In the genomic region with DNA sequence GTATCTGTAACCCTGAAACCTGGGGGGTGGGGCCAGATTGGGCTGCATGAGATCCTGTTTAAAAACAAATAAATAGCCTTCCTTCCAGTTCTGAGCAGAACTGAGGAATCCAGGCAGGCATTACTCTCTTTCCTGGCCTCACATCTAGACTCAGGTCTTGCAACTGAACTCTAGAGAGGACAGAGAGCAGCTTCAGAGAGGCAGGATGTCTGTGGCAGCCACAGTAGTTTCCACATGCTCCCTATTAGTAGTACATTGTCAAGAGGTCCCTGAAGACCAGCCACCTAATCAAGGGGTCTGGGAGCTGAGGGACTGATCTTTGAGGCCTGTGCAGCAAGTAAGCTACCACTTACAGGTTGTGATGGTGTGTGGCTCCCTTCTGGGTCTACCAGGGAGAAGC, we compare ENCODE assay signal across 23 mouse cellular contexts. TPM values are rescaled to one million over a fixed set of nuclear protein-coding genes. Genes with fewer than 3 reads are reported as not detected.
A peak's percentile ranks its signal among the peaks of the same experiment; 100 is the strongest.
DNase-seq lines count a peak whose midpoint lies in the region; ATAC-seq and TF ChIP-seq lines count a peak whose summit lies in the region.
"Had no signal": no experiment of that assay in that cellular context is flagged by ENCODE, and none has a peak within 500 bp of the region (broad histone marks: within the 10 kb centered on the region; RNA-seq: fewer than 3 reads in every experiment).

No protein-coding gene starts in this region.

- no peak overlapping the region for H3K4me3 ChIP-seq in heart, embryonic 10.5 days
- no peak overlapping the region for H3K4me3 ChIP-seq in intestine, embryonic 15.5 days (replicated peaks)
- no peak overlapping the region for H3K4me3 ChIP-seq in intestine, postnatal 0 days (ENCODE audit: low read depth, low read length)
- H3K4me3 ChIP-seq in forebrain, embryonic 12.5 days (replicated peaks) = no peak overlapping the region
- H3K4me3 ChIP-seq: embryonic facial prominence, embryonic 10.5 days; limb, embryonic 12.5 days; liver, embryonic 12.5 days; myocyte had no signal

- H3K9me3 ChIP-seq in heart, embryonic 10.5 days = no peaks in the 10 kb centered on the region
- H3K9me3 ChIP-seq in intestine, embryonic 15.5 days = no peaks in the 10 kb centered on the region
- no peaks in the 10 kb centered on the region for H3K9me3 ChIP-seq in intestine, postnatal 0 days (ENCODE audit: control insufficient read depth)
- no peaks in the 10 kb centered on the region for H3K9me3 ChIP-seq in forebrain, embryonic 12.5 days
- H3K9me3 ChIP-seq: embryonic facial prominence, embryonic 10.5 days; limb, embryonic 12.5 days; liver, embryonic 12.5 days had no signal

- H3K4me2 ChIP-seq in intestine, embryonic 15.5 days (replicated peaks) = no peak overlapping the region
- no peak overlapping the region for H3K4me2 ChIP-seq in intestine, postnatal 0 days (replicated peaks; ENCODE audit: low read depth)
- no peak overlapping the region for H3K4me2 ChIP-seq in forebrain, embryonic 12.5 days
- H3K4me2 ChIP-seq: heart, embryonic 11.5 days; limb, embryonic 12.5 days; liver, embryonic 12.5 days had no signal

- intact Hi-C loops in heart, postnatal 10 days (cut with DNase I) = no loop called here

- no peaks in the 10 kb centered on the region for H3K27me3 ChIP-seq in heart, embryonic 10.5 days (ENCODE audit: insufficient read depth, poor library complexity, severe bottlenecking)
- H3K27me3 ChIP-seq in intestine, embryonic 15.5 days (replicated peaks) = no peaks in the 10 kb centered on the region
- H3K27me3 ChIP-seq in intestine, postnatal 0 days (replicated peaks; ENCODE audit: control insufficient read depth, insufficient read depth, low read length) = no peaks in the 10 kb centered on the region
- no peaks in the 10 kb centered on the region for H3K27me3 ChIP-seq in forebrain, embryonic 12.5 days
- H3K27me3 ChIP-seq: limb, embryonic 12.5 days; liver, embryonic 12.5 days had no signal

- no peak overlapping the region for H3K9ac ChIP-seq in intestine, embryonic 15.5 days
- H3K9ac ChIP-seq in intestine, postnatal 0 days (ENCODE audit: low read depth, low read length) = no peak overlapping the region
- H3K9ac ChIP-seq in forebrain, embryonic 12.5 days = no peak overlapping the region
- H3K9ac ChIP-seq: limb, embryonic 12.5 days; liver, embryonic 12.5 days had no signal

- no peak for TF ChIP-seq CTCF in intestine, postnatal 0 days (IDR thresholded peaks at IDR 0.05; ENCODE audit: low read depth)

- H3K36me3 ChIP-seq in heart, embryonic 10.5 days = peaks cover 7% of the 10 kb centered on the region; the same call in 1 of the 2 replicates
- no peaks in the 10 kb centered on the region for H3K36me3 ChIP-seq in intestine, embryonic 15.5 days
- 0 out of 2 replicates have a peak, but pooled peaks cover 4% of the 10 kb centered on the region for H3K36me3 ChIP-seq in intestine, postnatal 0 days (ENCODE audit: control insufficient read depth, insufficient read depth)
- H3K36me3 ChIP-seq in forebrain, embryonic 12.5 days (replicated peaks) = no peaks in the 10 kb centered on the region; the same call in 1 of the 2 replicates
- H3K36me3 ChIP-seq: limb, embryonic 12.5 days had no signal

- peaks cover 59% of the 10 kb centered on the region for H3K4me1 ChIP-seq in heart, embryonic 10.5 days
- H3K4me1 ChIP-seq in intestine, embryonic 15.5 days (replicated peaks) = peaks cover 13% of the 10 kb centered on the region
- H3K4me1 ChIP-seq in intestine, postnatal 0 days (replicated peaks; ENCODE audit: control insufficient read depth, insufficient read depth, low read length) = no peaks in the 10 kb centered on the region
- H3K4me1 ChIP-seq in forebrain, embryonic 12.5 days = peaks cover 15% of the 10 kb centered on the region

- no peak for ATAC-seq in intestine, embryonic 15.5 days
- ATAC-seq in intestine, postnatal 0 days = no peak
- peak; percentile 56 for ATAC-seq in activated CD4-positive, CD25-positive, alpha-beta regulatory T cell, adult 4 months
- ATAC-seq in forebrain, embryonic 12.5 days (ENCODE audit: low FRiP score) = no peak
- ATAC-seq: forebrain, embryonic 16.5 days; liver, embryonic 12.5 days; midbrain, embryonic 16.5 days had no signal

- no peak for DNase-seq in heart, embryonic 10.5 days (ENCODE audit: low spot score)
- DNase-seq in heart, postnatal 10 days = no peak
- DNase-seq in CD4-positive helper T cell, adult 2 months (ENCODE audit: low read depth, low spot score) = peak; percentile 31
- no peak for DNase-seq in right cerebral cortex, adult 2 months (ENCODE audit: low spot score in 2 of 2)
- DNase-seq: adrenal gland, postnatal 10 days; cerebellum, adult 9-11 months; gastrocnemius, postnatal 14 days; kidney, adult 9 months; kidney, postnatal 4 days; lung, adult 18-20 months; lung, postnatal 4 days; right cerebral cortex, postnatal 4 days had no signal

- H3K27ac ChIP-seq in heart, embryonic 10.5 days = peak overlapping the region; percentile 38; the same call in 1 of the 2 replicates
- 0 out of 2 replicates have a peak overlapping the region, but pooled peaks have one; percentile 1 for H3K27ac ChIP-seq in intestine, embryonic 15.5 days
- H3K27ac ChIP-seq in intestine, postnatal 0 days (ENCODE audit: low read depth, low read length) = no peak overlapping the region
- no peak overlapping the region for H3K27ac ChIP-seq in forebrain, embryonic 12.5 days
- H3K27ac ChIP-seq: embryonic facial prominence, embryonic 10.5 days; limb, embryonic 12.5 days; liver, embryonic 12.5 days had no signal

RNA-seq across cellular contexts. Expression of gene Rapgef1, which starts 18.0 kb away (rescaled TPM):
- polyA plus RNA-seq in heart, embryonic 10.5 days (2016; fragmentation: Nextera tagmentation; extraction: Ambion mirVana) = 11.2 and 13.4 TPM in 2 replicates
- 100 to 1,000 TPM in 1 of 2 experiments, 10 to 100 TPM in 1; 92.7 to 102 TPM for total RNA-seq in heart, postnatal 10 days (2021)
- 11.8 and 12.3 TPM in 2 replicates for polyA plus RNA-seq in intestine, embryonic 15.5 days (2015; fragmentation: Nextera tagmentation; extraction: Ambion mirVana)
- polyA plus RNA-seq in intestine, postnatal 0 days (2015; fragmentation: Nextera tagmentation; extraction: Ambion mirVana) = 6.1 and 6.3 TPM in 2 replicates
- 10 to 100 TPM; 21.9 to 24.0 TPM for polyA plus RNA-seq in activated CD4-positive, CD25-positive, alpha-beta regulatory T cell, adult 4 months (2017; shearing (Covaris generic))
- polyA plus RNA-seq in forebrain, embryonic 12.5 days (2016; fragmentation: Nextera tagmentation; extraction: Ambion mirVana) = 22.3 and 24.0 TPM in 2 replicates

Comparison
In these comparisons a context has a peak if more than half of its experiments do, and no peak if none do; other contexts are left out.
1. H3K27ac ChIP-seq: peak in heart, embryonic 10.5 days (single experiment) and intestine, embryonic 15.5 days (single experiment); none in intestine, postnatal 0 days (single experiment) and forebrain, embryonic 12.5 days (single experiment).